Mouse (Mus musculus) erythroblast, embryonic 14.5 days (primary cell): ENCODE results near the gene C1qtnf1.

Experiments used
- GATA1 ChIP-seq: IDR thresholded peaks from 2 replicates; pipeline ENCODE4 v1.6.1; 2012; ENCODE audit warnings: low read length, inconsistent platforms, mixed read lengths
- TAL1 ChIP-seq: IDR thresholded peaks from 3 replicates; pipeline ENCODE4 v1.6.1; 2012; ENCODE audit warnings: low read length, inconsistent platforms, mixed read lengths

GRCm38 (mm10) chr11:118460280-118460679 lies 32.3 kb downstream of the C1qtnf1 start:
- TF ChIP-seq TAL1 (no peak), GATA1 (no peak)
